Mouse (Mus musculus) bone marrow macrophage, adult 2 months (primary cell): ENCODE results near the gene Hmgb1.

Experiments used
- CTCF ChIP-seq: IDR thresholded peaks from 2 replicates; pipeline ENCODE4 v1.5.1; 2012; ENCODE audit warnings: low read depth, mild to moderate bottlenecking, low read length, moderate library complexity
- POLR2A ChIP-seq: IDR thresholded peaks from 2 replicates; pipeline ENCODE4 v1.6.1; 2012; ENCODE audit warnings: mild to moderate bottlenecking, low read depth, low read length, borderline replicate concordance

- TF ChIP-seq POLR2A (no peak), CTCF (no peak)
These were observed 19.6 kb upstream of the Hmgb1 start for GRCm38 (mm10) chr5:149203796-149204375.
